Comparison of ENCODE assay signal across 8 mouse cellular contexts in the genomic region with DNA sequence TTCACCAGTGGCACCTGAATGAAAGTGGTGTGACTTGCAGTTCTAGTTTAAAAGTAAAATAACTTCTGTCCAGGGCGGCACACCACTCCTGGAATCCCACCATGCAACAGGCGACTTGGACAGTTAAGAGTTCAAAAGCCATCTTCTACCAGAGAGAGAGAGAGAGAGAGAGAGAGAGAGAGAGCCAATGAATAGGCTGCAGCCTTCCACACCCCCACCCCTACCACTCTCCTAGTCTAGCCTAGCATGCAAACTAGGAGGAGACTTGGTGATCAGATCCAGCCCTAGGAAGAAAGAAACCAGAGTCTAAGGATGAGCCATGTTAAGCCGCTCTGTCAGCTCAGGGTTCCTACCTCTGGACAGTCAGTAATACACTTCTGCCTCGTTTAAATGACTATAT. TPM values are rescaled to one million over a fixed set of nuclear protein-coding genes. Genes with fewer than 3 reads are reported as not detected.
DNase-seq lines count a peak whose midpoint lies in the region; ATAC-seq and TF ChIP-seq lines count a peak whose summit lies in the region.

No protein-coding gene starts in this region.

- DNase-seq in heart, adult 9 months (ENCODE audit: low spot score in 2 of 2), result no peak
- peak; percentile 81 for DNase-seq in G1E (ENCODE audit: low spot score)
- peak; percentile 17 for DNase-seq in midbrain, embryonic 10.5 days (ENCODE audit: low spot score)
- no peak for DNase-seq in adrenal gland, postnatal 14 days
- DNase-seq in ovary, postnatal 36 days (ENCODE audit: low spot score), result no peak
- no peak for DNase-seq in right cerebral cortex, adult 18-20 months

- peak overlapping the region; percentile 71 for H3K4me2 ChIP-seq in heart, embryonic 11.5 days
- peak overlapping the region; percentile 89 for H3K4me2 ChIP-seq in heart, embryonic 16.5 days (ENCODE audit: low read depth, low read length)

- 34% methylated on average over 4 of the region's 4 CpGs for WGBS in heart, embryonic 11.5 days (ENCODE audit: insufficient replicate concordance)
- 35% methylated on average over 4 of the region's 4 CpGs for WGBS in heart, embryonic 16.5 days
- 35% methylated on average over 4 of the region's 4 CpGs for WGBS in midbrain, embryonic 10.5 days

- H3K27ac ChIP-seq in heart, embryonic 11.5 days (ENCODE audit: low read depth, low read length), result peak overlapping the region; percentile 93; the same call in 1 of the 2 replicates
- H3K27ac ChIP-seq in heart, embryonic 16.5 days (ENCODE audit: low read length), result peak overlapping the region; percentile 97
- no peak overlapping the region for H3K27ac ChIP-seq in midbrain, embryonic 10.5 days (replicated peaks)

- 0 out of 2 replicates have a peak, but pooled peaks cover 7% of the 10 kb centered on the region for H3K4me1 ChIP-seq in heart, embryonic 11.5 days (ENCODE audit: control insufficient read depth, insufficient read depth, low read length)
- peaks cover 36% of the 10 kb centered on the region for H3K4me1 ChIP-seq in G1E (ENCODE audit: insufficient read depth, low read depth, low read length)
- peaks cover 20% of the 10 kb centered on the region for H3K4me1 ChIP-seq in heart, embryonic 16.5 days (ENCODE audit: control insufficient read depth, insufficient read depth, low read length)
- peaks cover 23% of the 10 kb centered on the region for H3K4me1 ChIP-seq in midbrain, embryonic 10.5 days

- H3K9me3 ChIP-seq in heart, embryonic 11.5 days (replicated peaks; ENCODE audit: control insufficient read depth, low read length), result no peaks in the 10 kb centered on the region
- H3K9me3 ChIP-seq in G1E (replicated peaks), result no peaks in the 10 kb centered on the region
- H3K9me3 ChIP-seq in heart, embryonic 16.5 days (replicated peaks; ENCODE audit: control insufficient read depth, low read length), result no peaks in the 10 kb centered on the region
- no peaks in the 10 kb centered on the region for H3K9me3 ChIP-seq in midbrain, embryonic 10.5 days (replicated peaks)

- H3K36me3 ChIP-seq in heart, embryonic 11.5 days (ENCODE audit: control insufficient read depth, insufficient read depth, low read length), result no peaks in the 10 kb centered on the region
- H3K36me3 ChIP-seq in G1E (replicated peaks), result no peaks in the 10 kb centered on the region
- H3K36me3 ChIP-seq in heart, embryonic 16.5 days (ENCODE audit: control insufficient read depth, insufficient read depth), result no peaks in the 10 kb centered on the region
- H3K36me3 ChIP-seq in midbrain, embryonic 10.5 days, result no peaks in the 10 kb centered on the region

- no peaks in the 10 kb centered on the region for H3K27me3 ChIP-seq in heart, embryonic 11.5 days (ENCODE audit: control insufficient read depth, insufficient read depth, low read length)
- no peaks in the 10 kb centered on the region for H3K27me3 ChIP-seq in G1E (ENCODE audit: insufficient read depth, low read length)
- H3K27me3 ChIP-seq in heart, embryonic 16.5 days (ENCODE audit: control insufficient read depth, insufficient read depth, low read length), result no peaks in the 10 kb centered on the region
- H3K27me3 ChIP-seq in midbrain, embryonic 10.5 days (ENCODE audit: low read depth, poor library complexity, severe bottlenecking), result no peaks in the 10 kb centered on the region

- H3K9ac ChIP-seq in heart, embryonic 11.5 days (ENCODE audit: low read depth, low read length), result no peak overlapping the region
- H3K9ac ChIP-seq in heart, embryonic 16.5 days (ENCODE audit: low read length), result no peak overlapping the region; the same call in 1 of the 2 replicates

- no peak for ATAC-seq in heart, embryonic 11.5 days (replicated peaks; ENCODE audit: insufficient number of reproducible peaks, low FRiP score, low TSS enrichment)
- peak; percentile 43 for ATAC-seq in G1E (ENCODE audit: extremely low read depth, insufficient number of reproducible peaks, low FRiP score, poor library complexity, severe bottlenecking)
- no peak for ATAC-seq in heart, embryonic 16.5 days (replicated peaks; ENCODE audit: extremely low read depth, insufficient read depth, low FRiP score)

- TF ChIP-seq CTCF in G1E (IDR thresholded peaks at IDR 0.05; ENCODE audit: low read depth, low read length), result no peak

- peak overlapping the region; percentile 63 for H3K4me3 ChIP-seq in heart, embryonic 11.5 days (ENCODE audit: low read depth, low read length)
- peak overlapping the region; percentile 67 for H3K4me3 ChIP-seq in G1E (ENCODE audit: low read depth, low read length)
- H3K4me3 ChIP-seq in heart, embryonic 16.5 days (ENCODE audit: low read length), result peak overlapping the region; percentile 72; the same call in 1 of the 2 replicates
- peak overlapping the region; percentile 67 for H3K4me3 ChIP-seq in midbrain, embryonic 10.5 days

RNA-seq across cellular contexts. Expression of gene Nemf, which starts 5.4 kb away (rescaled TPM):
- 62.1 and 69.9 TPM in 2 replicates for polyA plus RNA-seq in heart, embryonic 11.5 days (2014; fragmentation: Nextera tagmentation; extraction: Ambion mirVana)
- total RNA-seq in G1E (2014; fragmentation: Nextera tagmentation) (149 and 150 TPM in 2 replicates), G1E (2017) (103 and 128 TPM in 2 replicates)
- 2.9 and 4.9 TPM in 2 replicates for polyA plus RNA-seq in G1E (2012)
- polyA plus RNA-seq in heart, embryonic 16.5 days (2015; fragmentation: Nextera tagmentation; extraction: Ambion mirVana), result 62.6 and 68.5 TPM in 2 replicates
- polyA plus RNA-seq in midbrain, embryonic 10.5 days (2016; fragmentation: Nextera tagmentation; extraction: Ambion mirVana), result 96.6 and 97.2 TPM in 2 replicates
- 39.1 and 45.4 TPM in 2 replicates for total RNA-seq in adrenal gland, postnatal 14 days (2021)

RNA-seq across cellular contexts. Expression of gene Arf6, which starts 9.6 kb away (rescaled TPM):
- 38.0 and 41.6 TPM in 2 replicates for polyA plus RNA-seq in heart, embryonic 11.5 days (2014; fragmentation: Nextera tagmentation; extraction: Ambion mirVana)
- 179 and 195 TPM in 2 replicates for total RNA-seq in G1E (2014; fragmentation: Nextera tagmentation)
- 123 and 153 TPM in 2 replicates for total RNA-seq in G1E (2017)
- 360 and 373 TPM in 2 replicates for polyA plus RNA-seq in G1E (2012)
- polyA plus RNA-seq in heart, embryonic 16.5 days (2015; fragmentation: Nextera tagmentation; extraction: Ambion mirVana), result 31.1 and 32.3 TPM in 2 replicates
- 32.2 and 34.4 TPM in 2 replicates for polyA plus RNA-seq in midbrain, embryonic 10.5 days (2016; fragmentation: Nextera tagmentation; extraction: Ambion mirVana)
- total RNA-seq in adrenal gland, postnatal 14 days (2021), result 111 and 117 TPM in 2 replicates

RNA-seq across cellular contexts. Expression of gene Gm9887, which starts 9.9 kb away (rescaled TPM):
- polyA plus RNA-seq in heart, embryonic 11.5 days (2014; fragmentation: Nextera tagmentation; extraction: Ambion mirVana), result 1.3 and 1.5 TPM in 2 replicates
- total RNA-seq in G1E (2014; fragmentation: Nextera tagmentation), result not detected in 2 replicates
- 0.87 and 0.93 TPM in 2 replicates for total RNA-seq in G1E (2017)
- 0.79 and 1.6 TPM in 2 replicates for polyA plus RNA-seq in G1E (2012)
- polyA plus RNA-seq in heart, embryonic 16.5 days (2015; fragmentation: Nextera tagmentation; extraction: Ambion mirVana), result 1.5 and 1.7 TPM in 2 replicates
- 1.2 and 1.3 TPM in 2 replicates for polyA plus RNA-seq in midbrain, embryonic 10.5 days (2016; fragmentation: Nextera tagmentation; extraction: Ambion mirVana)
- total RNA-seq in adrenal gland, postnatal 14 days (2021), result 1.2 TPM in 1 of 2 replicates, not detected in the other

Comparison
In these comparisons a context has a peak if more than half of its experiments do, and no peak if none do; other contexts are left out.
1. DNase-seq: peak in G1E (single experiment) and midbrain, embryonic 10.5 days (single experiment); none in heart, adult 9 months (0 of 2), adrenal gland, postnatal 14 days (single experiment), ovary, postnatal 36 days (single experiment) and right cerebral cortex, adult 18-20 months (single experiment).
2. RNA of gene Nemf, which starts 5.4 kb away (polyA plus RNA-seq): 96.6 to 97.2 TPM in midbrain, embryonic 10.5 days, 62.1 to 69.9 TPM in heart, embryonic 11.5 days and 62.6 to 68.5 TPM in heart, embryonic 16.5 days; 2.9 to 4.9 TPM in G1E; every median in the first group is over 10 times any median in the second.
3. Peak in every context shown above with its lines, with median percentiles within 50 percentile points of each other: H3K4me3 ChIP-seq.